Mouse (Mus musculus) kidney, adult 2 months (tissue): ENCODE measurements around the gene Rpl9. TPM values are rescaled to one million over a fixed set of nuclear protein-coding genes. Genes with fewer than 3 reads are reported as not detected.

ENCODE experiments used
- DNase-seq: peaks from one replicate; pipeline ENCODE4 v3.0.0; 2021
- H3K27ac ChIP-seq: fragments of 200-500 bp; 2 replicates; pipeline ENCODE4 v1.5.1; 2012; ENCODE audit warnings: low read depth, low read length, control low read depth, inconsistent platforms; ENCODE audit not compliant: insufficient read depth
- H3K27me3 ChIP-seq: fragments of 200-500 bp; replicated peaks from 2 replicates; pipeline ENCODE4 v1.6.1; 2012; ENCODE audit warnings: mild to moderate bottlenecking, moderate library complexity, low read length, inconsistent platforms; ENCODE audit not compliant: control insufficient read depth, insufficient read depth
- H3K36me3 ChIP-seq: fragments of 200-500 bp; 2 replicates; pipeline ENCODE4 v1.6.1; 2012; ENCODE audit warnings: mild to moderate bottlenecking, moderate library complexity, low read length, inconsistent platforms; ENCODE audit not compliant: control insufficient read depth, insufficient read depth
- H3K4me1 ChIP-seq: fragments of 200-500 bp; 2 replicates; pipeline ENCODE4 v1.6.1; 2011; ENCODE audit warnings: low read length; ENCODE audit not compliant: control insufficient read depth, insufficient read depth
- H3K4me3 ChIP-seq: fragments of 200-500 bp; 2 replicates; pipeline ENCODE4 v1.5.1; 2011; ENCODE audit warnings: mild to moderate bottlenecking, low read depth, low read length, control low read depth; ENCODE audit not compliant: insufficient read depth
- CTCF ChIP-seq: fragments of 200-500 bp; conservative IDR thresholded peaks from 2 replicates; pipeline ENCODE4 v1.5.1; 2011; ENCODE audit warnings: low read depth, mild to moderate bottlenecking, control low read depth, low read length, moderate library complexity, mixed read lengths; ENCODE audit not compliant: insufficient read depth, insufficient read length
- POLR2A ChIP-seq: fragments of 200-500 bp; IDR thresholded peaks from one replicate; pipeline ENCODE4 v1.6.1; 2011; ENCODE audit warnings: low read depth, low read length, control low read depth
- WGBS: fragments of 180-500 bp; shearing (Covaris S2); methylation state at CpG from one replicate; pipeline ENCODE4 v1.1.7; 2018; 5-methylcytosine and 5-hydroxymethylcytosine counted together
- polyA plus RNA-seq: library from polyadenylated mRNA; depleted of rRNA; stranded (reverse); fragments of >200 nt; gene quantifications from 2 replicates; pipeline ENCODE4 v1.2.3, GENCODE M21; 2012

Gene Rpl9
- polyA plus RNA-seq, 1 experiment = 310 TPM

- H3K27ac ChIP-seq = no peak overlapping the region
- H3K27me3 ChIP-seq = no peaks in the 10 kb centered on the region
- TF ChIP-seq POLR2A = no peak
- no peak for TF ChIP-seq CTCF
- no peak for DNase-seq
- 84% methylated on average over 12 of the region's 12 CpGs for WGBS
- peaks cover 1% of the 10 kb centered on the region for H3K36me3 ChIP-seq
- H3K4me1 ChIP-seq = no peaks in the 10 kb centered on the region
- no peak overlapping the region for H3K4me3 ChIP-seq
These were observed 16.7 kb upstream of the Rpl9 start for GRCm38 (mm10) chr5:65407989-65408388.

DNA sequence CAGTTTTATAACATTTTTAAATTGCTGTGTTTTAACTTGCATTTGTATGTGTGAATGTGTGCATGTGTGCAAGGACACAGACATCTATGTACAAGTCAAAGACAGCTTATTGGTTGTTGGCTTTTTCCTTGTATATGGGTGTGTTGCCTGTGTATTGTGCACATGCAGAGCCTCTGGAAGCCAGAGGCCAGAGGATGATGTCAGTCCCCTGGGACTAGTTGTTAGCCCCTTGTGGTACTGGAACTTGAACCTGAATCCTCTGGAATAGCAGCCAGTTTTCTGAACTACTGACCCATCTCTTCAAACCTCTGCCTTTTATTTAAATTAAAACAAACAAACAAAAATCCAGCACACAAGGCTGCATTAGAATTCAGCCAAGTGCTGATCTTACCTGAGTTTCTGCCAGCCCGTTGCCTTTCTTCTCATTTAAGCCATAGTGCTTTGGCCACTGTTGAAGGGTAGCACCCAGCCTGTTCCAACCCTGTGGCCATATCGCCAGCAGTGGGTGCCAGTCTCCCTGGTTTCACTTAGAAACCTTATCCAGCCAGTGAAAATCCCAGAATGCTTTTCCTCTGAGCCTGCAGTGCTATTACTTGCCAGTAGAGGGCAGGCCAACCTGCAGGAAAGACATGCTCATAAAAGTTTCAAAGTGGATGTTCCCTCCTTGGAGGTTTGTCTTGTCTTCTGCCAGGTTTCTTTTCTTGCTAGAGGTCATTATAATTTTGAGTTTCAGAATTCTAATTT, 10.2 kb upstream of the Rpl9 start:
- Histone ChIP-seq H3K27ac (no peak overlapping the region), H3K36me3 (peaks cover 2% of the 10 kb centered on the region), H3K4me1 (no peaks in the 10 kb centered on the region), H3K4me3 (no peak overlapping the region), H3K27me3 (no peaks in the 10 kb centered on the region)
- no peak for TF ChIP-seq POLR2A
- TF ChIP-seq CTCF = peak; percentile 94
- WGBS = 12% methylated on average over 2 of the region's 2 CpGs
- peak; percentile 91 for DNase-seq

DNA sequence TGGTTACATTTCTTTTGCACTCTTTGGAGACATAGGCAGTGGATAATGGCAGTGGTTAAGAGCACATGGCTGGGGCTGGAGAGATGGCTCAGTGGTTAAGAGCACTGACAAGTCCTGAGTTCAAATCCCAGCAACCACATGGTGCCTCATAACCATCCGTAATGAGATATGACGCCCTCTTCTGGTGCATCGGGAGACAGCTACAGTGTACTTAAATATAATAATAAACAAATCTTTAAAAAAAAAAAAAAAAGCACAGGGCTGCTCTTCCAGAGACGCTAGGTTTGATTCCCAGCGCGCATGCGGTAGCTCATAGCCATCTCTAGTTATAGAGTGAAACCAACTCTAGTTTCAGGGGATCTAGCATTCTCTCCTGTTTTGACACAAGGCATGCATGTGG, 3.2 kb upstream of the Rpl9 start:
- TF ChIP-seq POLR2A (no peak), CTCF (no peak)
- H3K27ac ChIP-seq = no peak overlapping the region
- no peaks in the 10 kb centered on the region for H3K36me3 ChIP-seq
- no peak for DNase-seq
- H3K27me3 ChIP-seq = no peaks in the 10 kb centered on the region
- 92% methylated on average over 7 of the region's 7 CpGs for WGBS
- no peak overlapping the region for H3K4me3 ChIP-seq
- H3K4me1 ChIP-seq = no peaks in the 10 kb centered on the region

GRCm38 (mm10) chr5:65391753-65392152, 509 bp upstream of the Rpl9 start:
- no peak for TF ChIP-seq CTCF
- no peaks in the 10 kb centered on the region for H3K36me3 ChIP-seq
- peak overlapping the region; percentile 92 for H3K4me3 ChIP-seq
- 2% methylated on average over 12 of the region's 12 CpGs for WGBS
- no peaks in the 10 kb centered on the region for H3K27me3 ChIP-seq
- H3K4me1 ChIP-seq = no peaks in the 10 kb centered on the region
- H3K27ac ChIP-seq = peak overlapping the region; percentile 73; the same call in 1 of the 2 replicates
- no peak for DNase-seq

- Histone ChIP-seq H3K4me1 (no peaks in the 10 kb centered on the region), H3K27me3 (no peaks in the 10 kb centered on the region), H3K4me3 (no peak overlapping the region), H3K27ac (no peak overlapping the region), H3K36me3 (no peaks in the 10 kb centered on the region)
- TF ChIP-seq CTCF = no peak
- no peak for TF ChIP-seq POLR2A
- DNase-seq = no peak
- WGBS = 75% methylated on average over 6 of the region's 6 CpGs
These were observed 4.0 kb downstream of the Rpl9 start for GRCm38 (mm10) chr5:65387008-65387867.

GRCm38 (mm10) chr5:65385704-65386103, 5.5 kb downstream of the Rpl9 start:
- H3K27me3 ChIP-seq = no peaks in the 10 kb centered on the region
- 86% methylated on average over 2 of the region's 2 CpGs for WGBS
- H3K4me3 ChIP-seq = no peak overlapping the region
- no peaks in the 10 kb centered on the region for H3K36me3 ChIP-seq
- H3K4me1 ChIP-seq = no peaks in the 10 kb centered on the region
- DNase-seq = no peak
- no peak for TF ChIP-seq POLR2A
- TF ChIP-seq CTCF = no peak
- no peak overlapping the region for H3K27ac ChIP-seq

GRCm38 (mm10) chr5:65374746-65375145, 16.5 kb downstream of the Rpl9 start:
- no peak for DNase-seq

More at GRCm38 (mm10) chr5:65374746-65375145, 16.5 kb downstream of the Rpl9 start:
- no peaks in the 10 kb centered on the region for H3K4me1 ChIP-seq
- H3K27ac ChIP-seq = no peak overlapping the region
- WGBS = 83% methylated on average over 7 of the region's 7 CpGs
- no peaks in the 10 kb centered on the region for H3K27me3 ChIP-seq
- TF ChIP-seq POLR2A (no peak), CTCF (no peak)
- H3K4me3 ChIP-seq = no peak overlapping the region
- H3K36me3 ChIP-seq = no peaks in the 10 kb centered on the region
